Mouse (Mus musculus) ZHBTc4 (cell line): ENCODE measurements at regions not wholly inside any gene's neighbourhood (a gene's known extent, or its start where the extent isn't known, plus 50 kb on each side); places are given as distances from the start of the nearest gene placed in this dataset.

Experiments
- DNase-seq: peaks from one replicate; pipeline ENCODE4 v3.0.0-alpha.2; 2011; ENCODE audit warnings: low read depth, low spot score

DNA sequence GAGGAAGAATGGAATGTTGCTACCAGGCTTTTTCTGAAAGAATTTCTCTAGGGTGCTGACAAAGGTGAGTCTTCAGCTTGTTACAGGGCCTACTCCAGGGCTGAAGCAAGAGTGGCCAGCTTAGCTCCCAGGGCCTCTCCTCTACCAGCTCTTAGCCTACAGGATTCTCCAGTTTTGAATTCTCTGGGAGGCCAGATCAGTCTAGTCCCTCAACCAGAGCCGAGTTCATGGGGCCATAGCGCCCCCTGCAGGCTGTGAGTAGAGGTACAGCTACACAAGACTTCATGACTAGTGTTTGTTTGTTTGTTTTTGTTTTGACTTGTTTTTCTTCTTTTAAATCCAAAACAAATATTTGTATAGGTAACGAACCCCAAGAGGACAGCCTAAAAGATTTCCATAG, 211.8 kb upstream of the Eef2kmt start:
- peak; percentile 65 for DNase-seq

DNA sequence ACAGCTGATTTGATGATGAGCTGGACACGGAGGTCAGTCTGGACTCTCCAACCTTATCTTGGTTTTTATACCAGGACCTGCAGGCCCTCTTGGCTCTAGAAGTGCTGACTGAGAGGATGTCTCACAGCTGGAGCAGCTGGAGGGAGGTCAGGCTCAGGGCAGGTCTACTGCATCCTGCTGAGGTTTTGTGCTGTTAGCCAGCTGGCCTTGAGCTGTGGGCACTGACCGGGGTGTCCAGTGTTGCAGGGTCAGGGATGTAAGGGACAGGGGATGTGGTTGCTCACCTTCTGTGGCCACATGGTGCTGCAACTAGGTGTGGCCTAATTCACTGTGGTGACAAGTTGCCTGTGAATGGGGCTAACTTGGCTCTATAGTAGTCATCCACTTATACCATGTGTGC, 211.0 kb upstream of the Eef2kmt start:
- DNase-seq = no peak

DNA sequence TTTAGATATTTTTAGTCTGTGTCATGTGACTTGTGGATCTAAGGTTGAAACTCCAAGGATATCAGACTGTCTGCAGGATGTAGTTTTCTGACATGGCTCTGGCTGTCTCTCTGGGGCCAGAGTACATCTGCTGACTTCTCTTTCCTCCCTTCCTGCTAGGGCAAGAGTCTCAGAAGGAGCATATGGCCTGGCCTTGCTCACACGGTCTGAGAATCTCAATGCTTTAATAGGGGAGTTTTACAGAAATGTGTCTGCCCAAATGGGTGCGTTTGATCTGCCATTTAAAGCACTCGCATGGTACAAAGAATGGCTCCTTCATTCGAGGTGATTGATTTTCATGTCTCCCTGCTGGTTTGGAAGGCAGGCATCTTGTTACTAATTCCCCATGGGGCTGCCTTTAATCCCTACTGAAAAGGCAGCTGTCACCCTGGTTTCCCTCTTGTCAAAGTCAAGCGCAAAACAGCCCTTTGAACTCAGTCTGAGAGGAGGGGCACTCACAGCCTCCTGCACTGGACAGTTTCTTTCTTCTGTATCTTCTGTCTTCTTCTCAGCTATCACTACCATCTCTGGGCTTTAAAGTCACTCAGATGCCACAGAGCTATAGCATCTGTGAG, 199.7 kb upstream of the Eef2kmt start:
- DNase-seq = no peak

DNA sequence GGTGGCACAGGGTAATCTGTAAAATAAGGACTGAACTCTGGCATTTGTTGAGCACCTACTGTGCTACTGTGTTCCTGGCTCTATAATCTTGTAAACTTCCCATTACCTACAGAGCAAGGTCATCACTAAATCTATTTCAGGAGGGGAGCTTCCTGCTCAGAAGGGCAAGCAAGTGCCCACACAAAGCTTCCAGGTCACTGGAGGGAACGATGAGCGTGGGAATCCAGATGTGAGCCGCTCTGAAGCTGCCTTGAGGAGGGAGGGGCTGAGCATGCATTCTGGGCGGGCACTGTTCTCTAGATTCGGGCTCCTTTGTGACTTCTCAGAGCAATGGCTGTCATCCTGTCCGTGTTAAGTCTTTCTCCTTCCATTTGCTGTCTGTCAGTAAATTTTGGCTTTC, 198.5 kb upstream of the Eef2kmt start:
- peak; percentile 11 for DNase-seq

DNA sequence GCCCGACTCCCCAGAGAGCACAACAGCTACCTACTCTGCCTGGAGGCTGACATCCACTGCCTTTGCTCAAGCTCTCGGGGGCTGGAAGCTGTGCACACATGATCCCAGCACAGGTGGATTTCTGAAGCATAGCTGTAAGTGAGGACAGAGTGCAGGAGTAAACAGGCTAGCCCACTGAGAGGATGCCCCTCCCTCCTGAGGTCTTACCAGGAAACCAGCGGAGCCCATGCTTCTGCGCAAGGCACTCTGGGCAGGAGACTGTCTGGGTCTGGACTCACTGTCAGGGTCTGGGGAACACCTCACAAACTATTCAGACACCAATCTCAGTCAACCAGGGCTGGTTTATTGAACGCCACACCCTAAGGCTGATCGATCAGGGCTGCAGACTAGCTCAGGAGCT, 197.2 kb upstream of the Eef2kmt start:
- no peak for DNase-seq

DNA sequence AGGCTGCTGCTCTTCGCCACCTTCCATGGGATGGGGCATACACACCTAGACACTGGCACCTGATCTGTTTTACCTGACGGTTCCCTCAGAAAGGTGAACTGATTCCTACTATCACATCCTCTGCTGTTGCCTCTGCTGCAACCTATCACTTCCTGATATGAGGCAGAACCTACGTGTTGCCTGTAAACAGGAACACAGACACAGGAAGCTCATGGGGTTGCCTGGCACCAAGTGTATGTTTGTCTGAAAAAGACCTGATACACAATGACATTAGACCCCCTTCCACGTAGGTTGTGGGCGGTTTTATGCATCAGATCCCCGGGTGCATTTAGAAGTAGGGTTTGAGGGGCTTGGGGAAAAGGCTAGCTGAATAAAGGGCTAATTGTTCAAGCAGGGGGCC, 190.0 kb upstream of the Eef2kmt start:
- no peak for DNase-seq

DNA sequence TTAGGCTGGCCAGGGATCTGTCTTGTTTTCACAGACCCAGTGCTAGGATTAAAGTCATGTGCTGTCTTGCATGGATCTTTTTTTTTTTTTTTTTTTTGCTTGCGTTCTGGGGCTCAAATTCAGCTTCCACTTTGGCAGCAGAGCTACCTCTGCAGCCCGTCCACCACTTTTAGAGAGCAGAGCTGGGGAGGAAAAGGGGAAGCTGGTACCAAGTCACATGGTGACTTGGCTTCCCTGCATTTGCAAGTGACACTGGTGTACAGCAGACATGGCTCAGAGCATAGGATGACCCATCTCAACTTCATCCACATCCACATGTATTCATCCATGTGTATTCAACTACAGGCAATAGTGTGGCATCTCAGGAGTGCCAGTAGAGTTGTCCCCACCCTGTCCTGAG, 189.0 kb upstream of the Eef2kmt start:
- no peak for DNase-seq

DNA sequence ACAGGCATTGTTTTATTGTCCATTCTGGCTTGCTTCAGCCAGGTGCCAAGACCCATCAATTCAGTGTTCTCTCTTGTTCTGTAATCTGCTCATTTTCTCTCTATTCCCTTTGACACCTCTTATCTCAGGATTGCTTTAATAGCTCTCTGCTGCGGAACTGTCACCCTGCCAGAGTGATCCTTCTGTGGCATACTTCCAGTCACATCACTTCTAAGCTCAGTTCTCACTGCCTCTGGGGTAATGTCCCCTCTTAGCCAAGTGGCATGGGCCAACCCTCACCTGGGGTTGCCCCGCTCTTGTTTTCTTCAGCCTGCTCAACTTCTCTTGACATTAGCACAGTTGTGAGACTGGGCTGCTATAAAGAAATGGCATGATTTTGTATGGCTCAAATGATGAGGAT, 183.9 kb upstream of the Eef2kmt start:
- no peak for DNase-seq

DNA sequence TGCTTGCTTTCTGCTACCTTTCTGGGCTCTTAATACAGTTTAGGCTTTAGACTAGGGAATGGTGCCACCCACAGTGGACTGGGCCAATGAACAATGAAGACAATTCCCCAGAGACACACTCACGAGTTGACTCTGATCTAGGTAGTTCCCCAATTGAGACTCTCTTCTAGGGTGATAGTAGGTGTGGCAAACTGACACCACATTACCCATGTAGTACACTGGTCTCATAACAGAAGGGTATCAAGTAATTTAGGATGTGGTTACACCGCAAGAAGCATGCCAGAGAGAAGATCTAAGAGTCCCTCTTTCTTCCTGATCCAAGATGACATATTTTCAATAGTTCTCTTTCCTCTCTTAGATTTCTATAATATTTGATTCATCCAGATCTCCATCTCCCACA, 182.6 kb upstream of the Eef2kmt start:
- no peak for DNase-seq

DNA sequence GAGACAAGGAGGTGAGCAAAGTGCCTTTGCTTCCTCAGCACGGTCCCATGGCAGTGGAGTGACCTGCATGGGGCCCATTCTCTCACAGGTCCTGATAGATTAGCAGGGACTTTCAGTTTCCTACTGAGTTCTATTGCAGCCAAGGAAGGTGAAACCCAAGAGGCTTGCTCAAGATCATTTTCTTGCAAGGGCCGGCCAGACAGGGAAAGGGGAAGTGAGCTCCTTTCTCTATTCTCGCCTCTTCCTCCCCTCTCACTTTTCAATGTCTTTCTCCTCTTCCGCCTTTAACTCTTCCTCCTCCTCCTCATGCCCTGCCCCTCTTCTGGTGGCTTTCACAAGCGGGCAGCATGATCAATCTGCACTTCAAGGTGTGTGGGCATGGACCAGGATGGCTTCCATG, 175.9 kb upstream of the Eef2kmt start:
- no peak for DNase-seq

DNA sequence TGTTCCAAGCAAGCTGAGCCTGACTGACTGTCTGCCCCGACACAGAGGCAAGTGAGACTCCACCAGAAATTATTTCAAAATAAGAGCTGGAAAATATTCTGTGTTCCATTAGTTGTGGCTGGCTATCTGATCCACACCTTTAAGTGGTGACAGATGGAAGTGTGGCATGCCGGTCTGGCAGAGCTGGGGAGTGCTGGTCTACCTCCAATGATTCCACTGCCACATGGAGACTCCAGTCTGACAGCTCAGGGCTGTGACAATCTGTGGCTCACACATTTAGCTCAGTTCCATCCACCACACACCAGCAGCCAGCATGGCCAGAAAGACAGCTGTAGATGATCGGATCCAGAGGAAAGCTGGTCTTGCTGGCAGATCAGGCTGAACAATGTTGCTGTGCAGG, 175.3 kb upstream of the Eef2kmt start:
- DNase-seq = no peak

DNA sequence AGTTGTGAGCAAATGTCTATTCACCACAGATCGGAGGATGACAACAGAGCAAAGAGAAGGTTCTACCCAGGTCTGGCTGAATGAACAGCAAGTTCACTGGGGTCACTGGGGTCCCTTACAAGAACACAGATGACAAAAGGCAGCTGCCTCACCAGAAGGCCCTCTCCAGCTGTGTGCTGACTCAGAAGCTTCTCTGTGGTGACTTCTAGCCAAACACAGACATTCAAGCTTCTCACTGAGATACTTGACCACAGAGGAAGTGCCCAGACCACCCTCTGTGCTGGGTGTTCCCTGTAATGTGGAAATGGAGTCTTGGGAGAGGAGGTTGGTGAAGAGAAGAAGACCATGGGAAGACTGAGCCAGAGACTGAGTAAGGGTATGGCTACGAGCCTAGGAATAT, 173.7 kb upstream of the Eef2kmt start:
- DNase-seq = no peak

DNA sequence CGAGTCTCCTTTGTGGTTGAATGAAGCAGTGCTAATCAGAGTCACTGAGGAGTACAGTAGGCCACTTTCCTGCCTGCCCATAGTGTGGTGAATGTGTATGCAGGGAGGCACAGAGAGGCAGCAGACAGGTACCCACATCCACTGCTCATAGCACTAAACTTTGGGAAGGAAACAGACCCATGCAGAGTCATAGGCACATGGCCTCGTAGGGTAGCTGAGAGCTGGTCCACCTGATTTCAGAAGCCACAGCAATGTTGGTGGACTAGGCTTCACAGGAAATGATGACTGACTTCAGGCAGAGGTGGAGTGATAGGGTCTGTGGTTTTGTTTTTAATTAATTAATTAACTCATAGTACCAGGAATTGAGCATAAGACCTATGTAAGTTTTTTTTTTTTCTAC, 170.1 kb upstream of the Eef2kmt start:
- DNase-seq = no peak

DNA sequence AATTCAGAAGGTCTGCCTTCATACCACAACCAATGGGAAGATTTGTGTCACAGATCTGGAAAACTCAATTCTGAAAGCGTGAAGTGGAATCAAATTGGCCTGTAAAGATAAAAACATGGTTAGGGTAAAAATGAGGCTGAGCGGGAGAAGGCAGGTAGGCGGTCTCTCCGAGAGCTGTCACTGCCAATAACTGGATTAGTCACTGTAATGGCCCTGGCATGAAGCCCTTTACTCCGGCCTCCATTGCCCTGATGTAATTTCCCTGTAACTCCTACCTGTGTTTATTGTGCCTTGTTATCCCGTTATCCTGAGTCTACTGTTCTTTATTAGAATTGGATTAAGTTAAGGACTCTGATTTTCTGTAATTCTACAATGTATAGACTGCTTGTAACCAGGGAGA, 166.3 kb upstream of the Eef2kmt start:
- DNase-seq = no peak

DNA sequence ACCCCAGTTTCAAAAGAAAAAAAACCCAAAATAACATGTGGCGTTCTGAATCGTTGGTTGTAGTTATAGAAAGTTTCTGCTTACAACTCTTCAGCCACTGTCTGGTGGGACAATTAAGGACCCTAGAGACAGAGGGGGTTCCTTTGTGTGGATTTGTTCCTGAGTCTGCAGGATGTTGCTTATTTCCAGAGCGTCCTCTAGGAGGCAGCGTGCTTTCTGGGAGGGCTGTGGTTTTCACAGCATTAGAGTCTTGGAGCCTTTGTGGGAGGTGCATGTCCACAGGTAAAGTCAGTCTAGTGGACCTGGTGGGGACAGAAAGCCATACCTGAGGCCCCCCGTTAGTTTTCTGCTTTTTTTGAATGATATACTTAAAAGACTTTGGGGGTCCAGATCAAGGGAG, 165.8 kb upstream of the Eef2kmt start:
- peak; percentile 6 for DNase-seq

DNA sequence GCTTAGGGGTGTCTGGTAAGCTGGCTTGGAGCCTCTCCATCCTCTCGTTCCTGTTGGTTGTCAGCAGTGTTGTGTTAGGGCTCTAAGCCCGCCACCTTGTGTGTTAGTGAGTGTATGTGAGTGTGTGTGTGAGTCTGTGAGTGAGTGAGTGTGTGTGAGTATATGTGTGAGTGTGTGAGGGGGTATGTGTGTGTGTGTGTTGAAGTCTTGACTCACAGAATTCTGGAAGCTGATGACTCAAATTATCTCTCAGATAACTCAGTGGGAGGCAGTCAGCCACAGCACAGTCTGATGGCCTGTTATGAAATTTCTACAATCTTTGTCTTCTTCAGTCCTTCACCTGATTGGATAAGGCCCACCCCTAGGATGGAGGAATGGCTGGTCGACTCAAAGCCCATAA, 163.7 kb upstream of the Eef2kmt start:
- no peak for DNase-seq

DNA sequence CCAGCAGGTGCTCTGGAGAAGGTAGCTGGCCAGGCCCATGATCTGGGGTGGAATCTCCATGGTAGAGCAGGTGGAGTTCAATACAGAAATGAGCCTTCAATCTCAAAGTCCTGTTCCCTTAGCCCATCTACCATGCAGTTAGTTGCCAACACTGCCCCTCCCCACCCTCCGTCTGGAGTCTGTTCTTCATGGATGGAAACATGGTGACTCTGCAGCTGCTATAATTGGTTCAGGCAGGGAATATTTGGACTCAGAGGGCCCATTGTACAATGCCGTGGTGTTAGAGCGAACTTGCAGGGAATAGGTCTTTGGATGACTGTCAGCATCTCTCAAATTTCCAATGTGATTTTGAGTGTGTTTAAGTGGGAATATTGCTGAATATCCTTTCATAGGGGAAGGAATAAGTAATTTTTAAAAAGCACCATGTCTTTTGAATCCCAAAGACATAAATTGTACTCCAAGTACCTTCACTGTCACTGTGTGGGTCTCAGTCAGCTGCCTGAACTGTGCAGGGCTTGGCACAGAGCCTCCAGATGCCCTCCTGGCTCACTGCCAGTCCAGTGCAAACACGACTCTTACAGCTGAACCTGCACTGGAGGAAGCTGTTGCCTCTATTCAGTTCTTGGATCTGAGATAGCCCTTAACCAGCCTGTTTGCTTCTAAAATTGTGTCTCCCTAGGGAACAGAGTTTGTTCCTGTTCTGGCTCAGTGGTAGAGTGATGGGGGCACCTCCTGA, 162.8 kb upstream of the Eef2kmt start:
- DNase-seq = no peak

DNA sequence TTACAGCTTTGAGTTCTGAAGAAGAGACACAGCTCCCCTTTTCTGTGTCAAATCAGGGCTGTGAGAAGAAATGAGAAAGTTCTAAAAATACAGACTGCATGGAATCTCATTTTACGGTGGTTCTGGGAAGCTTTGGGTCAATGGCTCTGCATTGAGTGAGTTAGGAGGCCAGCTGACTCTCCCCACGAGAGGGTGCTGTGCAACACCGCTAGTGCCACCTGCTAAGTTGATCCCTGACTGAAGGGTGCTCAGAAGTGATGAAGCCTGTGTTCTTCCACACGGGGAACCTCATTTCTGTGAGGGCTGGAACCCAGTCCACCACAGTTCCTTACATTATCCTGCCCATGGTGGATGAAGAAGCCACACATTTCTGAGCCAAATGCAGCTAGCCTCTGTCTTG, 159.5 kb upstream of the Eef2kmt start:
- no peak for DNase-seq

DNA sequence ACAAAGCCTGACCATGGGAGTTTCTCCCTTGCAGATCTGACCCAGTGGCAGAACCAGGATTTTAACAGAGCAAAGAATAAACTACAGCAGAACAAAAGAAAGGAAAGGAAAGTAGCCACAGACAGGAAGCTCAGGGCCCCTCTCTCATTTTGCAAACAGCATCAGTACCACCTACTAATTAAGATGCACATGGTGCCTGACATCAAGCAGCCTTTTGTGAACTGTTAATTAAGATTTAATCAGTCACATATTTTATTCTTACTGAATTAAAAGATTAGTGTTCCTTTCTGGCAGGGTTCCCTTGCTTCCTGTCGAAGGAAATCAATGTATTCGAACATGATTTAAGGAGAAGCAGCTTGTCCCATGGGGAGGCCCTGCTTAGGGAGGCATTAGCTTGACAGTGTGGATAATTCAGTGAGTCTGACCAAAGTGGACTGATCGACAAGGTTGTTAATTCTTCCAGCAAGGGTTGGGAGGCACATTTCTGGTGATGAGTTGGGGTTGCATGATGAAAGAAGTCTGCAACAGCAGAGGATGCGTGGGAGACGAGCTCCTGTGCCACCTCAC, 156.1 kb upstream of the Eef2kmt start:
- DNase-seq = no peak

DNA sequence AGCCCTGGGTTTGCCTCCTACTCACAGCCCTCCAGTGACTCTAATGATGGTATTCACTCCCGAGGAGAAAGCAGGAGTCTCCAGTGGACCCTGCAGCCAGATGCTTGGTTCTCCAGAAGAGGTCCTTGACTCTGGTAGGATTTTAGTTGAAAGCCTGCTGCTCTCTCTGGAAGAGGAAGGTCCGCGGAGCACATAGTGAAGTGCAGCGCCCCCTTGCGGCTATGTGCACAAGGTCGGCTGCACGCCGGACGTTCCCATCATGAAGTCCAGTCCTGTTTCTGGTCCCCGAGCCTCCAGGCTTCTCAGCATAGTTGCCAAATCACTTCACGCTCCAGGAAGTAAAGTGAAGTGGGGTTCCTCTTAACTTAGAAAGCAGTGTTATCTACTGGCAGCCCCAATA, 150.9 kb upstream of the Eef2kmt start:
- peak; percentile 85 for DNase-seq

DNA sequence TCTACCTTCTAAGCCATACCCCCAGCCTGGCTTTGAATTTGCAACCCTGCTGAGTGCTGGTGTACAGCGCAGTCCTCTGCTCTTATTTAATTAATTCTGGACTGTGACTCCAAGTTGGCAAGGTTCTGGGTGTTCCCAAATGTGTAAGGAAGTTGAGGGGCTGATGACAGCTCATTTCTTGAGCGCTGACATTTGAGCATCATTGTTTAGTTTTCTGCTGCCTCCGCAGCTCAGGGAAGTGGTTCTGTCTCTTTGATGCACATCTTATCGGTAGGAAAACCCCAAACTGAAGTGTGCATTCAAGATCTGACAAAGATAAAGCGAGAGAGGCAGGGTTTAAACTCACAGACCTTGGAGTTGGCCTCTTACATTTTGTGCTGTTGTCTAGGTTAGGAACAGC, 137.6 kb upstream of the Eef2kmt start:
- DNase-seq = no peak

DNA sequence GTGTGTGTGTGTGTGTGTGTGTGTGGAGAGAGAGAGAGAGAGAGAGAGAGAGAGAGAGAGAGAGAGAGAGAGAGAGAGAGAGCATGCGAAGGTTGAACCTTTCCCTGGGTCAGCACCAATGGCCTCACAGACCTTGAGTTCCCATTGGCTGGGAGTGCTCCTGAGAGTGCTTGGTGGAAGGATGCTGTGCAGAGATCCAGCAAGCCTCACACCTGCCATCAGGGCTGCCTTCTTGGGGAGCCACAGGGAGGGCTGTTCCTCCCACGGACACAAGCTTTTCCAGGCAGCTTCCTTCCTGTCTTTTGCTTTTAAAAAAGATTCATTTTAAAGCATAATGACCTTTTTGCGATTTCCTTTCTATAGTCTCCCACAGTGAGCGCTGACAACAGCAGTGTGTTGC, 127.1 kb upstream of the Eef2kmt start:
- no peak for DNase-seq

DNA sequence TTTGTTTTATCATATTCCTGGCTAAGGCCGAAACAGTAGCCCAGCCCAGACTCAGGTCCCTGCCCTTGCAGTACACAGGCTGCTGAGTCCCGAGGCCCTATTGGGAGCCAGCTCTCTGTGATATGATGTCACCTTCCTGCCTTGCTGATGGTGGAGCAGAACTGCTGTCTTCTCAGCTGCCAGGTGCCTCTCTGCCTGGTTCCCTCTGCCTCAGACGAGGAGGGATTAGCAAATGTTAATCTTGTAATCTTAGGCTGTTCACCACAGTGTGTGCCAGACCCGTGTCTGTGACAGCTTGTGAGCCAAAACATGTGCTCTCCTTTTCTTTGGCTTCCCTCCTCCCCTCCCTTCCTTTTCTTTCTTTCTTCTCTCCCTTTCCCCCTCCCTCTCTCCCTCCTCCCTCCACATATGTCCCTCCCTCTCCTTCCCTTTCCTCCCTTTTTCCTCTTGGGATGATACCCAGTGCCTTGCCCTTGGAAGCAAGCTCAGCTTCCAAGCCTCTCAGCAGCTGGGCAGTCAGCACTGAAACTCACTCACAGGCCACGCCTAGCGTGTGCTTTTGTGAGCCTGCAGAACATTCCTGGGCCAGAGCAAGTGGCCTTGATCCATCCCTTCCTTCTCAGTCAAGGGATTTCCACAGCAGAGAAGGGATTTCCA, 126.6 kb upstream of the Eef2kmt start:
- DNase-seq = peak; percentile 30
